Mouse (Mus musculus) activated CD4-positive, CD25-positive, alpha-beta regulatory T cell, adult 4 months (primary cell): ENCODE results near the gene Trappc10. TPM values are rescaled to one million over a fixed set of nuclear protein-coding genes. Genes with fewer than 3 reads are reported as not detected.

Source experiments
- ATAC-seq: one replicate; pipeline ENCODE4 v1.8.0; 2017
- polyA plus RNA-seq, 2 experiments: library from polyadenylated mRNA; unstranded; fragments of 100-300 nt; shearing (Covaris generic); gene quantifications; one replicate each; pipeline ENCODE4 v1.2.1; 2017

Trappc10 gene
- polyA plus RNA-seq, 2 experiments from 2014 or later, result 5.1 to 11.0 TPM

DNA sequence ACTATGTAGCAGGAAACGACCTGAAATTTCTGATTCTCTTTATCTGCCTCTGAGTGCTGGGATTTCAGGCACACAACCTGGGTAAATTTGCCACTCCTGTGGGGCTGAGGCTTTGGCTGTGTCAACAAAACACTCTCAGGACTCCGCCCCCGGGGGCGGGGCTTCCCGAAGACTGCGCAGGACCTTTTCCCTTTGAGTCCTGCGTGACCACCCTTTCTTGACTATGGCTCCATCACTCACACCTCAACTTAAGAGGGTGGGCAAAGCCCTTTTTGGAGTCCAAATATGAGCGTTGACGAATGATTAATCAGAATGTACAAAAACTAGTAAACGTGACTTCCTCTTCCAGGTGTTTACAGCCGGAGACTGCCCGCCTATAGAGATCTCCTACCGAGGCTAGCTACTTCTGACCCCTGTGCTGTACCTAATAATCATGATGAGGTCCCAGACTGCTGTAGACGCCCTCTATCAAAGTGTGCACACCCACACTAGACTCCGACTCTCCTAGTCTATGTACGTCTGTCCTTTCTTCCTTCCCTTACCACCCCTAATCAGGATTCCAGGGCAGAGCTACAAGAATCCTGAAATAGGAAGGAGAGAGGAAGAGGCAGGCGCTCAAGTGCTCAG lies 85.1 kb downstream of the Trappc10 start:
- peak; percentile 34 for ATAC-seq

DNA sequence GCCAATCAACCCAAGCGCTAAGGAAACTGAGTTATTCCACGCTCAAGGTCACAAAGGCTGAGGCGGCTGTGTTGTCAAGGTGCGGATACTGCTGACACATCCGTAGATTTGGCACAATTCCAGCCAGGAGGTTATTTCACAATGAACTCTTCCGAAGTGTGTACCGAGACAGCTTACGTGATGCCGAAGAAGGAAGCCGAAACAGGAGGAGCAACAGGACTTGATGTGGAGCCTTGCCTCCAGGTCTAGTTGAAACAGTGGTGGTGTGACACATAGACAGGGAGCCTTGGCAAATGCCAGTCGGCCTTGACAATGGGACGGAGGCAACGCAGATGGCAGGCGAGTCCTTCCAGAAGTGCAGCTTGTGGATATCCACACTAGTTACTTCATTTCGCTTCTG lies 86.4 kb downstream of the Trappc10 start:
- no peak for ATAC-seq

DNA sequence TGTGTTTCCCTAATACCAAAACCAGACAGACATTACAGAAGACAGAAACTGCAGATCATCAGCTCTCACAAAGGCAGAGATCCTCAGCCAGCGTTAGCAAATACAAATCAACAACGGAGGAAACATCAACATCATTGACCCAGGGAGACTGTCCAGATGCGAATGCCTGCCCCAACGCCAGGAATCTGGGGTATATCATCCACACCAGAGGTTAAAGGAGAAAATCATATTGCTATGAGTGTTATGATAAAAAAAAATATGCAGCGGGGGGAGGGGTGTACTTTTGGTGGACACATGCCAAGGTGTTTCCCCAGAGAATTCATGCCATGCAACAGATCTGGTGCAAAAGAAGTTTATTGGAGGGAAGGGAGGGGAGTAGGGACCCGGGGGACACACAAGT lies 87.5 kb downstream of the Trappc10 start:
- no peak for ATAC-seq

DNA sequence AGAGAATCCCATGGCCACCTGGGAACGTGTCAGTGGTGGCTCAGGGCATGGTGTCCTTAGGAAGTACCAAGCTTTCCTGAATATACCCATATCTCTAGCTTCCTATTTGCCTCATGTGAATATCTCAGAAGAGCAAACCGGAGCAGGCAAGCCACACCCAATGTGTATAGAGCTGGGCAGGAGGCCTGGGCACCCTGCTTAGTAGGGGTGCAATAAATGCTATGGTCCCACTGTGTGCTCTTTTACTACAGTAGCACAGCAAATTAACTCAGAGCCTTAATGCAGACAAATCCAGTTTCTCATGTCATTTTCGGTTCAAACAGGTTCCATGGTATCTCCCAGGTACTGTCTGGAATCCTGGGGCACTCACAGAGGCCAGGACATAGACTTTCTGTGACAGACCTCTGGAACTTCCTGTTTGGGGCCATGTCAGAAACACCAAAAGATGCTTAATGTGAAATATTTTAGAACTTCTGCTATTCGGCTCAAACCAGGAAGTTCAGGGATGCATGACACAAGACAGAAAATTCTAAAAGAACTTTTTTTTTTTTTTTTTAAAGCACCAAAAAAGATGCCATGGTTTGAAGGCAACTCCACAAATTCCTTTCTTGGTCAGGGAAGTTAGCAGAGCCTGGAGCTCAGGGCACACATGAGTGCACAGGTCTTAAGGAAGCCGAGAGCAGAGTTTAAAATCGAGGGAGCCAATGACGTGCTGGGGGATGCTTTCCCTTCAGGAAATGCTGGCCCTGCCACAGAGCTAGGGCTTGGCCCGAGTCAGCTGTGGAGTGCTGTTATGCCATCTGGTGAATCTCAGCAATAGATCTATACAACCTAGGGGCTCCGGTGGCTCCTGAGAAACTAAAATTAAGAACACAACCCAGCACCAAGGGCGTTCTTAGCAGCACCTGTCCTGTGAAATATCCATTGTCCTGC lies 95.3 kb downstream of the Trappc10 start:
- no peak for ATAC-seq

DNA sequence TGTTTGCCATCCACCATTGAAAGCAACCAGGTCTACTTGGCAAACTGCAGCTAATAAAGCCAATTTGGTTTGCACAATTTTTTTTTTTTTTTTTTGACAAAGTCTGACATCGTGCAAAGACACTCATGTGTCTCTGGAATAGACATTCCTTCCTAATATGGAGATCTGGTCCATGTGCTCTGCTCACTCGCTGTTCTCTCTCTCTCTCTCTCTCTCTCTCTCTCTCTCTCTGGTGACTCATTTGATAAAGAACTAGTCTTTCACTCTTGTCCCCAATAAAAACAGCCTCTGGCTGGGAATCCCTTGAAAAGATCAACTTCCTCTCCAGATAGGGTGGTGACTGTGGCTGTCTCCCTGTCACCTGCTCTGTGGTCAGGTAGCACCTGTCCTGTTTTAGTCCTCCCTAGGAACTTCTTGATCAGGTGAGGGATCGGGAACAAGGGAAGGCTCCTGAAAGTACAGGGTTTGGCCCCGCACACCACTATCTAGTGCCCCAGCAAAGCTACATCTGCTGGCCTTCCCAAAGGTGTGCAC lies 96.5 kb downstream of the Trappc10 start:
- no peak for ATAC-seq

DNA sequence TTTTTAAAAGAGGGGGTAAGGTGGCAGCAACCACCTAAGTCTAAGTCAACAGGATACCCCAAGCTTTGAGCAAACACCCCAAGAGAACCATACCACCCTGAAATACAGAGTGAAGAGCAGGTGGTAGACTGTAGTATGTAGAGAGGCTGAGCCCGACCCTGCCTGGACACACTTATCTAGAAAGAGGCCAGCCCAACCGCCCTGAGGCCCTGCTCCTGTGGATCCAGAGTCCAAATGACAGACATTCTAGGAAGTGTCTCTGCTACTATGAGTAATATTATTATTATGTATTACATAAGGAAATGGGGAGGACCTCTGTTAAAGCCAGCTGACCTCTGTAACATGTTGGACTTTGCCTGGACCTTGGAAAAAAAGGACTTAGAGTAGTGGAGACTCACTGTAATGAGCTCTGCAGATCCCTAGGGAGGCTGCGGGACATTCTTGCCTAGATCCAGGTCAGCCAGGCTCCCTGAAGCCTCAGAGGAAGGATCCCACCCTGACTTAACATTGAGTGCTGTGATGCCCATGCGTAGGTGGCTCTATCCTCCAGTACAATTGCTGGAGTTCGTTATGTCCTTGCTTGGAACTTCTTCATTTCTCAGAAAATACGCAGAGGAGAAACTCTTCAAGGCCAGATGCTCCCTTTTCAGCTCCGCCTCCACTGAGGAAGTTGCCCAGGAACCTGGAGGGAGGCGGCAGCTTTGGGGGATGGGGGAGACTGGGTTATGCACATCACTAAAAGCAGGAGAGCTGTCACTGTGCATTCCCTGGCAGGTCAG lies 100.5 kb downstream of the Trappc10 start:
- ATAC-seq, result no peak

DNA sequence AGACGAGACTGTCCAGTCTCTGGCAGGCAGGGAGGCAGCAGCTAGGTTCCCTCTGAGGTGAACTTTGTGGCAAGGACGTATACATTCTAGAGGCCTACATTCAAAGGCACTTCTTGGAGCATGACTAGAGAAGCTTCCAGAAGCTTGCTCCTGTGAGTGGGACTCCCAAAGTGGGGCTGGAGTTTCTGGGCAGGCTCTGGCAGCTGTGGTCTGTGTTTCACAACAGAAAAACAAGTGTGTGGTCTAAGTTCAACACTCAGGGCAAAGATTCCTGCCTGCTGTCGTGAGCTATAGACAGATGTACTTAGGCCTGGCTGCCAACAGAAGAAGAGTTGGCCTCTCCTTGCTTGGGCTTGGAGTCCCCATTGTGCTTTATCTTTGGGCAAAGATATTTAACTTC lies 103.6 kb downstream of the Trappc10 start:
- no peak for ATAC-seq

DNA sequence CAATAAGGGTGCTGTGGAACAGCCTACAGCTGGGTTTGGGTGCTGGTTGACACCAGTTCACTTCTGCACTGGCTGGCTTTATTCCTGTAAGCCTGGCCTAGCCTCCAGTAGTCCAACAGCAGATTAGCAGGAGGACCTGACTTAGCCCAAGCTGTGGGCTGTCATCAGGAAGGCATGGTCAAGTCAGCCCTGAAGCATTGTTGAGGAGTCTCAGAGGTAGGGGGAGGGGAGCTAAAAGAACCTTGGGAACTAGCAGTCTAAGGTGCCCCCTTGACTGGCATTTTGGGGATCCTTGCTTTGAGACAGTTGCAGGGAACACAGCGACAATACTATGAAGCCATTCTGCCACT lies 104.2 kb downstream of the Trappc10 start:
- ATAC-seq, result no peak

DNA sequence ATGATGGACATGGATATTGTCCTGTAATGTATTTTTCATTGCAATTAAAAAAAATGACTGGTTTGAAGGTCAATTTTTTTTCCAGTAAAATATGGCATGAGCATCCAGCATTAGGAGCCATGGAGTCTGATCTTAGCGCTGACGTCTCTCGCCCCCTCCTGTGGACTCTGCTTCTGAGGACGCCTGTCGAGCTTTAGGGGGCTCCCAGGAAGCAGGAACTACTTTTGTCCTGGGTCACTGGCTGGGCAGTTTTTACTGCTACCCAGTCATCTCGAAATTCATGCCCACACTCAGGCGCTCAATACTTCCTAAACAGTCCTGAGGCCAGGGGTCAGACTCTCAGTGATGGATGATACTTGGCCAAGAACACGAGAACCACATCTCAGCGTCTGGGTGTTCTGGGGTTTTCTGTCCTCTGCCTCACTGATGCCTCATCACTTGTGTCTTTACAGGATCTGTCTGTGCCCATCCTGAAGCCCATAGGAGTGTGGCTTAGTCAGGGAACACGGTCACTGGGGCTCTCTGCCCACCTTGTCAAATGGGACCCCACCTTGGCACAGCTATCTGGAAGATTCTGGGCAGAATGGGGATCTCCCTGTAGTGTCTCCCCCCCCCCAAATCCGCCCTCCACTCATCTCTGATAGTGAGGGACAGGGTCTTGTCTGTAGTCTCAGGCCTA lies 104.7 kb downstream of the Trappc10 start:
- ATAC-seq, result no peak

DNA sequence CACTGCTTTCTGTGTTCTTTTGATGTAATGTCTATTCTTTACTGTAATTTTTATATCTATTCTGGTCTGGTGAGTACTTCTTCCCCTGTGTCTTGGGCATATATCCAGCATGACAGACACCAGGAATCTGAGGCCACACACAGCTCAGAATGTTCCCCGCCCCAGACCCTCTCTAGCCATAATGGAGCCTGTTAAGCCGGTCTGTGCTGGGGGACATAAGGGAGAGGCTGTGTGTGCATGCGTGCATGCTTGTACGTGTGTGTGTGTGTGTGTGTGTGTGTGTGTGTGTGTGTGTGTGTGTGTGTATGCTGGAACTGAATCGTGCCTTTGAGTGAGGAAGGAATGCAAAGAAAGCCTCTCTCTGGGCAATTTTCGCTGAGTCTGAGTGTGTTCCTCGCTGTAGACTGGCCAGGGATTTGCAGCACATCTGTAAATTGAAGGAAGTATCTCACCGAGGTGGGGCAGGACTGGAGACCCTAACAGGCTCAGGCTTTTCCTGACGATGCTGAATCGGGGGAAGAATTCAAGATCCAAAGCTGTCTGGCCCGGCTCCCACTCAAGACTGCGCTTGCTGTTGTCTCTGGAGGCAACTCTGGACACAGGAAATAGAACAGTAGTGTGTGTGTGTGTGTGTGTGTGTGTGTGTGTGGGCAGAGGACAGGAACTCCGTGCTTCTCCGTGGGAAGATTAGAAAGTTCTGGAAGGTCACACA lies 105.5 kb downstream of the Trappc10 start:
- no peak for ATAC-seq

DNA sequence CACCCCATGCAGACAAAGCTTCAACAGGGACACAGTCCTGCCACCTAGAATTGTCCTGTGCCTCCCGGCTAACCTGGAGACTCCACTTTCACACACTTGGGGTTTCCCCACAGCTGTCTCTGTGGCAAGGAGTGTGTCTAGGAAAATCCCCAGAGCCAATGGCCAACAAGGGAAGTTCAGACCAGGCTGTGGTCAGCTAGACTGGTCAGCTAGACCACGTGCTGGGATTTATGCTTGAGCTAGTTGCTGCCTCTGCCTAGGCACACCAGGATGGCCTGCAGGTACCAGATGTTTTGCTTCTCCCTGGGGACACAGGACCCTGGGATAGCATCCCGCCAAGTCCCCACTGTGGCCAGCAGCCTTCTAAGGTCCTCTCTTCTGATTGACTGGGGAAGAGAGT lies 107.2 kb downstream of the Trappc10 start:
- no peak for ATAC-seq

Other genes with a start within 250 kb of the Trappc10 start
- gene Pfkl, start 234.6 kb downstream of the Trappc10 start, polyA plus RNA-seq, result 10 to 100 TPM; 40.4 to 82.9 TPM
- gene Dnmt3l, start 202.7 kb downstream of the Trappc10 start, polyA plus RNA-seq, result not detected
- under 1 TPM in 1 of 2 experiments, not detected in 1; 0.44 TPM for gene Aire, start 201.0 kb downstream of the Trappc10 start, polyA plus RNA-seq
- gene Icosl, start 175.3 kb downstream of the Trappc10 start, polyA plus RNA-seq, result 1 to 10 TPM; 5.5 to 9.3 TPM
- gene D10Jhu81e, start 74.9 kb downstream of the Trappc10 start, polyA plus RNA-seq, result 10 to 100 TPM; 18.9 to 63.4 TPM
- 10 to 100 TPM; 10.6 to 10.7 TPM for gene Pwp2, start 59.5 kb downstream of the Trappc10 start, polyA plus RNA-seq
- gene Agpat3, start 107.8 kb upstream of the Trappc10 start, polyA plus RNA-seq, result 100 to 1,000 TPM in 1 of 2 experiments, 10 to 100 TPM in 1; 88.9 to 102 TPM
- gene Rrp1, start 168.4 kb upstream of the Trappc10 start, polyA plus RNA-seq, result 100 to 1,000 TPM in 1 of 2 experiments, 10 to 100 TPM in 1; 92.2 to 124 TPM
- gene Cstb, start 181.0 kb upstream of the Trappc10 start, polyA plus RNA-seq, result 100 to 1,000 TPM; 166 to 179 TPM
- gene Pdxk, start 220.3 kb upstream of the Trappc10 start, polyA plus RNA-seq, result 1 to 10 TPM; 5.7 to 8.5 TPM